Mouse (Mus musculus): ENCODE measurements around the gene Pctp. TPM values are rescaled to one million over a fixed set of nuclear protein-coding genes. Genes with fewer than 3 reads are reported as not detected.

The Pctp gene
- polyA plus RNA-seq, 1 experiment from 2014 or later: 20.2 TPM

- Histone ChIP-seq H3K9me3 (replicated peaks) (no peaks in the 10 kb centered on the region), H3K27me3 (ENCODE audit: low read depth, poor library complexity, severe bottlenecking) (peaks cover 51% of the 10 kb centered on the region), H3K4me1 (peaks cover 11% of the 10 kb centered on the region), H3K36me3 (peaks cover 4% of the 10 kb centered on the region; the same call in 1 of the 2 replicates), H3K4me3 (no peak overlapping the region), H3K27ac (replicated peaks) (no peak overlapping the region)
- DNase-seq (ENCODE audit: low spot score): no peak
- 93% methylated on average over 5 of the region's 5 CpGs for WGBS
Observed at GRCm38 (mm10) chr11:89984436-89984835, 18.3 kb downstream of the Pctp start.

- no peaks in the 10 kb centered on the region for H3K9me3 ChIP-seq (replicated peaks)
- H3K36me3 ChIP-seq: peaks cover 4% of the 10 kb centered on the region; the same call in 1 of the 2 replicates
- DNase-seq (ENCODE audit: low spot score): no peak
- H3K4me3 ChIP-seq: no peak overlapping the region
- 79% methylated on average over 2 of the region's 2 CpGs for WGBS
- no peak overlapping the region for H3K27ac ChIP-seq (replicated peaks)
- peaks cover 47% of the 10 kb centered on the region for H3K27me3 ChIP-seq (ENCODE audit: low read depth, poor library complexity, severe bottlenecking)
- peaks cover 25% of the 10 kb centered on the region for H3K4me1 ChIP-seq
Observed at GRCm38 (mm10) chr11:89982918-89983317, 19.8 kb downstream of the Pctp start.

GRCm38 (mm10) chr11:89980106-89980505 is 22.6 kb downstream of the Pctp start:
- no peaks in the 10 kb centered on the region for H3K9me3 ChIP-seq (replicated peaks)
- no peak overlapping the region for H3K27ac ChIP-seq (replicated peaks)
- no peak for DNase-seq (ENCODE audit: low spot score)
- H3K27me3 ChIP-seq (ENCODE audit: low read depth, poor library complexity, severe bottlenecking): peaks cover 28% of the 10 kb centered on the region
- H3K36me3 ChIP-seq: peaks cover 4% of the 10 kb centered on the region; the same call in 1 of the 2 replicates
- H3K4me1 ChIP-seq: peaks cover 24% of the 10 kb centered on the region
- H3K4me3 ChIP-seq: no peak overlapping the region
- WGBS: 89% methylated on average over 2 of the region's 2 CpGs

- Histone ChIP-seq H3K27ac (replicated peaks) (peak overlapping the region; percentile 73; the same call in 1 of the 2 replicates), H3K9me3 (replicated peaks) (no peaks in the 10 kb centered on the region), H3K4me3 (no peak overlapping the region), H3K27me3 (ENCODE audit: low read depth, poor library complexity, severe bottlenecking) (peaks cover 22% of the 10 kb centered on the region), H3K36me3 (peaks cover 2% of the 10 kb centered on the region; the same call in 1 of the 2 replicates), H3K4me1 (peaks cover 22% of the 10 kb centered on the region)
- DNase-seq (ENCODE audit: low spot score): no peak
- 71% methylated on average over 11 of the region's 11 CpGs for WGBS
Observed at GRCm38 (mm10) chr11:89978914-89979818, 23.5 kb downstream of the Pctp start.

GRCm38 (mm10) chr11:89978353-89978831 is 24.3 kb downstream of the Pctp start:
- Histone ChIP-seq H3K27ac (replicated peaks) (peak overlapping the region; percentile 73), H3K4me3 (peak overlapping the region; percentile 29), H3K27me3 (ENCODE audit: low read depth, poor library complexity, severe bottlenecking) (peaks cover 14% of the 10 kb centered on the region; the same call in 1 of the 2 replicates), H3K4me1 (peaks cover 22% of the 10 kb centered on the region), H3K9me3 (replicated peaks) (no peaks in the 10 kb centered on the region), H3K36me3 (no peaks in the 10 kb centered on the region)
- DNase-seq (ENCODE audit: low spot score): peak; percentile 27
- WGBS: 31% methylated on average over 11 of the region's 11 CpGs

GRCm38 (mm10) chr11:89977746-89978352 is 24.8 kb downstream of the Pctp start:
- peak; percentile 36 for DNase-seq (ENCODE audit: low spot score)
- Histone ChIP-seq H3K27ac (replicated peaks) (peak overlapping the region; percentile 73; the same call in 1 of the 2 replicates), H3K36me3 (no peaks in the 10 kb centered on the region), H3K4me3 (peak overlapping the region; percentile 29), H3K4me1 (peaks cover 22% of the 10 kb centered on the region), H3K27me3 (ENCODE audit: low read depth, poor library complexity, severe bottlenecking) (peaks cover 9% of the 10 kb centered on the region; the same call in 1 of the 2 replicates), H3K9me3 (replicated peaks) (no peaks in the 10 kb centered on the region)
- 23% methylated on average over 7 of the region's 7 CpGs for WGBS

- H3K27me3 ChIP-seq (ENCODE audit: low read depth, poor library complexity, severe bottlenecking): peaks cover 7% of the 10 kb centered on the region; the same call in 1 of the 2 replicates
- 91% methylated on average over 5 of the region's 5 CpGs for WGBS
- no peak for DNase-seq (ENCODE audit: low spot score)
- no peak overlapping the region for H3K27ac ChIP-seq (replicated peaks)
- H3K4me1 ChIP-seq: peaks cover 22% of the 10 kb centered on the region
- H3K4me3 ChIP-seq: no peak overlapping the region
- no peaks in the 10 kb centered on the region for H3K9me3 ChIP-seq (replicated peaks)
- no peaks in the 10 kb centered on the region for H3K36me3 ChIP-seq
Observed at GRCm38 (mm10) chr11:89976361-89976760, 26.3 kb downstream of the Pctp start.

GRCm38 (mm10) chr11:89971296-89971695 is 31.4 kb downstream of the Pctp start:
- Histone ChIP-seq H3K4me3 (no peak overlapping the region), H3K36me3 (no peaks in the 10 kb centered on the region), H3K27ac (replicated peaks) (no peak overlapping the region), H3K4me1 (peaks cover 7% of the 10 kb centered on the region), H3K27me3 (ENCODE audit: low read depth, poor library complexity, severe bottlenecking) (no peaks in the 10 kb centered on the region), H3K9me3 (replicated peaks) (no peaks in the 10 kb centered on the region)
- DNase-seq (ENCODE audit: low spot score): no peak
- 69% methylated on average over 3 of the region's 3 CpGs for WGBS

- H3K27me3 ChIP-seq (ENCODE audit: low read depth, poor library complexity, severe bottlenecking): no peaks in the 10 kb centered on the region
- peaks cover 7% of the 10 kb centered on the region for H3K4me1 ChIP-seq
- no peak overlapping the region for H3K27ac ChIP-seq (replicated peaks)
- 77% methylated on average over 4 of the region's 4 CpGs for WGBS
- no peaks in the 10 kb centered on the region for H3K9me3 ChIP-seq (replicated peaks)
- H3K4me3 ChIP-seq: no peak overlapping the region
- H3K36me3 ChIP-seq: no peaks in the 10 kb centered on the region
- no peak for DNase-seq (ENCODE audit: low spot score)
Observed at GRCm38 (mm10) chr11:89970726-89971125, 32.0 kb downstream of the Pctp start.

- no peaks in the 10 kb centered on the region for H3K36me3 ChIP-seq
- H3K27me3 ChIP-seq (ENCODE audit: low read depth, poor library complexity, severe bottlenecking): no peaks in the 10 kb centered on the region
- no peaks in the 10 kb centered on the region for H3K9me3 ChIP-seq (replicated peaks)
- H3K4me3 ChIP-seq: no peak overlapping the region
- H3K27ac ChIP-seq (replicated peaks): no peak overlapping the region
- peaks cover 7% of the 10 kb centered on the region for H3K4me1 ChIP-seq
- no peak for DNase-seq (ENCODE audit: low spot score)
- 82% methylated on average over 4 of the region's 4 CpGs for WGBS
Observed at GRCm38 (mm10) chr11:89969131-89969530, 33.6 kb downstream of the Pctp start.

GRCm38 (mm10) chr11:89950691-89951270 is 51.9 kb downstream of the Pctp start:
- 86% methylated on average over 3 of the region's 3 CpGs for WGBS
- Histone ChIP-seq H3K9me3 (replicated peaks) (no peaks in the 10 kb centered on the region), H3K36me3 (no peaks in the 10 kb centered on the region), H3K4me1 (no peaks in the 10 kb centered on the region), H3K4me3 (no peak overlapping the region), H3K27ac (replicated peaks) (no peak overlapping the region), H3K27me3 (ENCODE audit: low read depth, poor library complexity, severe bottlenecking) (no peaks in the 10 kb centered on the region)
- DNase-seq (ENCODE audit: low spot score): no peak

- WGBS: 91% methylated on average over 4 of the region's 4 CpGs
- no peaks in the 10 kb centered on the region for H3K4me1 ChIP-seq
- no peak for DNase-seq (ENCODE audit: low spot score)
- no peak overlapping the region for H3K4me3 ChIP-seq
- H3K27me3 ChIP-seq (ENCODE audit: low read depth, poor library complexity, severe bottlenecking): no peaks in the 10 kb centered on the region
- no peaks in the 10 kb centered on the region for H3K36me3 ChIP-seq
- H3K27ac ChIP-seq (replicated peaks): no peak overlapping the region
- no peaks in the 10 kb centered on the region for H3K9me3 ChIP-seq (replicated peaks)
Observed at GRCm38 (mm10) chr11:89947806-89948205, 54.9 kb downstream of the Pctp start.

All from midbrain, embryonic 10.5 days (tissue).